Mouse (Mus musculus) heart, embryonic 15.5 days (tissue): ENCODE results near the gene Abcg5. TPM values are rescaled to one million over a fixed set of nuclear protein-coding genes. Genes with fewer than 3 reads are reported as not detected.

Experiments used
- ATAC-seq: fragments of 200-750 bp; cut with Nextera tagmentation; replicated peaks from 2 replicates; pipeline ENCODE4 v1.8.0; 2017; ENCODE audit warnings: low read depth, moderate TSS enrichment; ENCODE audit not compliant: insufficient number of reproducible peaks, insufficient read depth, low FRiP score
- H3K27ac ChIP-seq: fragments of 300-500 bp; sonication (generic); 2 replicates; pipeline ENCODE4 v1.5.1; 2015; ENCODE audit warnings: mild to moderate bottlenecking, inconsistent platforms
- H3K27me3 ChIP-seq: fragments of 300-500 bp; sonication (generic); 2 replicates; pipeline ENCODE4 v1.6.1; 2015; ENCODE audit warnings: inconsistent platforms
- H3K36me3 ChIP-seq: fragments of 300-500 bp; sonication (generic); 2 replicates; pipeline ENCODE4 v1.6.1; 2015; ENCODE audit warnings: mild to moderate bottlenecking, inconsistent platforms
- H3K4me1 ChIP-seq: fragments of 300-500 bp; sonication (generic); replicated peaks from 2 replicates; pipeline ENCODE4 v1.6.1; 2015; ENCODE audit warnings: inconsistent platforms
- H3K4me2 ChIP-seq: fragments of 300-500 bp; sonication (generic); 2 replicates; pipeline ENCODE4 v1.6.1; 2015; ENCODE audit warnings: inconsistent platforms, mild to moderate bottlenecking, moderate library complexity
- H3K4me3 ChIP-seq: fragments of 300-500 bp; sonication (generic); 2 replicates; pipeline ENCODE4 v1.5.1; 2015; ENCODE audit warnings: mild to moderate bottlenecking, inconsistent platforms
- H3K9ac ChIP-seq: fragments of 300-500 bp; sonication (generic); 2 replicates; pipeline ENCODE4 v1.6.1; 2015; ENCODE audit warnings: mild to moderate bottlenecking, inconsistent platforms
- H3K9me3 ChIP-seq: fragments of 300-500 bp; sonication (generic); replicated peaks from 2 replicates; pipeline ENCODE4 v1.6.1; 2016; ENCODE audit warnings: inconsistent platforms
- WGBS: fragments of 180-500 bp; shearing (Covaris S2); methylation state at CpG from one replicate; pipeline ENCODE4 v1.1.7; 2015; ENCODE audit warnings: mixed read lengths; 5-methylcytosine and 5-hydroxymethylcytosine counted together
- polyA plus RNA-seq: library from polyadenylated mRNA; unstranded; fragments of >200 nt; fragmentation: Nextera tagmentation; extraction: Ambion mirVana; gene quantifications from 2 replicates; pipeline ENCODE4 v1.2.1, GENCODE M21; 2015

Abcg5 gene
- polyA plus RNA-seq, 1 experiment from 2014 or later: not detected

DNA sequence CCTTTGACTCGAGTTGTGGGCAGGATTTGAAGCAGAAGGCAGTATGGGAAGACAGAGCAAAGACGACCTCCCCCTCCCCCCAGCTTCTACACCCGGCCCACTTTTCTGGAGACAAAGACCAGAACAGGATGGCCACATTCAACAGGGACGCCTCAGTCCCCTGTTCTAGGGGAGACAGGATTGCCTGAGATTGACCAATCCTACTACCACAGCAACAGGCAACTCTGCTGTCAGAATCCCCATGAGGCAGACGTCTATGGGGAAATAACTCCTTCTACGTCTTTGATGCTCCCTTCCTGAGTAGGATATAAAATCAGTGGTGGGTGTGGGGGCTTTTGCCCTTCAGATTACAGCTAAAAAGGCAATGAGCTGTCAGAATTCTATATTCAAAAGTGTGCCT lies 1.5 kb upstream of the Abcg5 start:
- Histone ChIP-seq H3K4me2 (no peak overlapping the region), H3K4me1 (no peaks in the 10 kb centered on the region), H3K27ac (no peak overlapping the region), H3K9me3 (no peaks in the 10 kb centered on the region), H3K4me3 (no peak overlapping the region), H3K27me3 (no peaks in the 10 kb centered on the region; the same call in 1 of the 2 replicates), H3K36me3 (no peaks in the 10 kb centered on the region), H3K9ac (no peak overlapping the region)
- ATAC-seq: no peak
- 38% methylated on average over 6 of the region's 6 CpGs for WGBS

- Histone ChIP-seq H3K9me3 (no peaks in the 10 kb centered on the region), H3K4me3 (no peak overlapping the region), H3K9ac (no peak overlapping the region), H3K27ac (no peak overlapping the region), H3K4me2 (no peak overlapping the region), H3K27me3 (no peaks in the 10 kb centered on the region), H3K4me1 (no peaks in the 10 kb centered on the region), H3K36me3 (no peaks in the 10 kb centered on the region)
- ATAC-seq: no peak
- 82% methylated on average over 3 of the region's 3 CpGs for WGBS
Observed at GRCm38 (mm10) chr17:84681670-84682069, 1.1 kb downstream of the Abcg5 start.

- no peak overlapping the region for H3K4me3 ChIP-seq
- WGBS: 85% methylated on average over 11 of the region's 11 CpGs
- no peaks in the 10 kb centered on the region for H3K36me3 ChIP-seq
- no peaks in the 10 kb centered on the region for H3K9me3 ChIP-seq
- H3K27me3 ChIP-seq: peaks cover 17% of the 10 kb centered on the region; the same call in 1 of the 2 replicates
- no peak overlapping the region for H3K4me2 ChIP-seq
- no peak for ATAC-seq
- no peak overlapping the region for H3K9ac ChIP-seq
- peaks cover 11% of the 10 kb centered on the region; the same call in 1 of the 2 replicates for H3K4me1 ChIP-seq
- no peak overlapping the region for H3K27ac ChIP-seq
Observed at GRCm38 (mm10) chr17:84677595-84677994, 5.2 kb downstream of the Abcg5 start.

DNA sequence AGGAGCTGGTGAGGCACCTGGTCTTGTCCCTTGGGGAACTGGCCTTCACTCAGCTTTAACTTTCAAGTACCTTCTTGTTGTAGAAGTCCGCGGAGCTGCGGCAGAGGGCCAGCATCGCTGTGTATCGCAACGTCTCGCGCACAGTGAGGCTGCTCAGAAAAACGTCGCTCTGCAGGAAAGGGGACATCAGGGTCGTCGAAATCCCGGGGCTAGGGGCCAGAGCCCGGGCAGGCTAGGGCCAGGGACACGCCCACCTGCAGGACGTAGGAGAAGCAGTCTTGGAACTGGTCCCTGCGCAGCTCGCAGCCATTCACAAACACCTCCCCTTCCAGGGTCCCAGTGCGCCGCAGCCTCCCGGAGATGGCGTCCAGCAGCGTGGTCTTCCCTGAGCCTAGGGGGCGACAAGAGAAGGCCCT lies 6.9 kb downstream of the Abcg5 start, which contains the start of gene Abcg8:
Gene Abcg8, plus strand, starts transcription at position 352 of the 416 bp plus-strand sequence.
- Histone ChIP-seq H3K9ac (0 out of 2 replicates have a peak within 1 kb of the TSS, but pooled peaks have one; percentile 22), H3K4me3 (peak within 1 kb of the TSS; percentile 40), H3K4me2 (peak within 1 kb of the TSS; percentile 69), H3K36me3 (no peaks in the 10 kb centered on the region), H3K27ac (no peak within 1 kb of the TSS), H3K4me1 (peaks cover 11% of the 10 kb centered on the region; the same call in 1 of the 2 replicates), H3K9me3 (no peaks in the 10 kb centered on the region), H3K27me3 (peaks cover 17% of the 10 kb centered on the region; the same call in 1 of the 2 replicates)
- ATAC-seq: peak; percentile 35; the same call in 1 of the 2 replicates
- WGBS: 3% methylated on average over 24 of the region's 24 CpGs

GRCm38 (mm10) chr17:84675204-84675603 lies 7.6 kb downstream of the Abcg5 start:
- Histone ChIP-seq H3K4me1 (peaks cover 11% of the 10 kb centered on the region; the same call in 1 of the 2 replicates), H3K9me3 (no peaks in the 10 kb centered on the region), H3K9ac (no peak overlapping the region), H3K4me3 (no peak overlapping the region), H3K27me3 (peaks cover 17% of the 10 kb centered on the region; the same call in 1 of the 2 replicates), H3K36me3 (no peaks in the 10 kb centered on the region), H3K27ac (no peak overlapping the region), H3K4me2 (no peak overlapping the region)
- no peak for ATAC-seq
- WGBS: 47% methylated on average over 4 of the region's 4 CpGs

- Histone ChIP-seq H3K4me3 (no peak overlapping the region), H3K9ac (no peak overlapping the region), H3K4me2 (no peak overlapping the region), H3K27ac (no peak overlapping the region), H3K27me3 (peaks cover 17% of the 10 kb centered on the region; the same call in 1 of the 2 replicates), H3K9me3 (no peaks in the 10 kb centered on the region), H3K36me3 (no peaks in the 10 kb centered on the region), H3K4me1 (peaks cover 11% of the 10 kb centered on the region; the same call in 1 of the 2 replicates)
- no peak for ATAC-seq
- WGBS: 48% methylated on average over 7 of the region's 7 CpGs
Observed at GRCm38 (mm10) chr17:84674048-84674447, 8.8 kb downstream of the Abcg5 start.

DNA sequence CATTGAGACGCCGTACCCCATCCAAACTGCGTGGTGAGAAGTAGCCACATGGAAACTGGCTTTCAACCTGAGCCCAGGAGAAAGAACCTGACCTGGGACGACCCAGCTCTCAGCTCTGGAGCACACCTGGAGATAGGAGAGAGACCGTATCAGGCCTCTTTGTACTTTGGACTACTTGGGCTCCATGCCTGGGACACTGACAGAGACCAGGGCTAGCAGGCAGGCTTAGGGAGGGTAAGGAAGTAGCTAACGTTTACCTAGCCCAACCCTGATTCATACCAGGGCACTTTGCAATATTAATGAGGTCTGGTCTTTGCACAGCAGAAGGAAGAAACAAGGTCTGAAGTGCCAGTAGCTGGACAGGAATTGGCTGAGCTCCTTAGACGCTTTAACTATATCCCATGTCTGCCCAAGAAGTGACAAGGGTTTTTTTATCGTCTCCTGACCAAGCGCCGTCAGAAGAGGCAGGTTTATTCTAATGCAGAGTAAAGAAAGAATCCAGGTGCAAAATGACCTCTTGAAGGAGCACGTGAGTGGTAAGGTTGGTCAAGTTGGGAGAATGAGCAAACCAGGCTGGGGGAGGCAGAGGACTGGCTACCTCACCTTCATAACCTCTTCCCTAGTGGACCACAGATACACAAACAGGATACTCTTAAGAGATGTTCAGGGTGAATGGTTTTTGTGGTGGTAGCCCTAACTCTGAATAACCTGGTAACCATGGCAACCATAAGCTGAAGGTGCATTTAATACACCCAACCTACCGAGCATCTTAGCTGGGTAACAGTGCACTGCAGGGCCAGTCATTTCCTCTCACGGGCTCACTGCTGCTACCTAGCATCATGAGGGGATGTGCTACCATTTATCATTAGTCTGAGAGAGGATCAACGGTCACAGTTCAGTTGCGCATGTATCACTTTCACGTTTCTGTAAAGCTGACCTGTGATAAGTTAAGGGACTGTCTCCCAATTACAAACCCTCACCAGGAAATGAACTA lies 10.1 kb downstream of the Abcg5 start:
- no peak for ATAC-seq
- Histone ChIP-seq H3K4me2 (no peak overlapping the region), H3K4me3 (no peak overlapping the region), H3K27ac (no peak overlapping the region), H3K9me3 (no peaks in the 10 kb centered on the region), H3K36me3 (no peaks in the 10 kb centered on the region), H3K4me1 (peaks cover 11% of the 10 kb centered on the region; the same call in 1 of the 2 replicates), H3K27me3 (peaks cover 17% of the 10 kb centered on the region; the same call in 1 of the 2 replicates), H3K9ac (no peak overlapping the region)
- WGBS: 68% methylated on average over 16 of the region's 16 CpGs

GRCm38 (mm10) chr17:84667848-84668247 lies 15.0 kb downstream of the Abcg5 start:
- H3K4me3 ChIP-seq: no peak overlapping the region
- no peaks in the 10 kb centered on the region for H3K27me3 ChIP-seq
- no peak overlapping the region for H3K27ac ChIP-seq
- H3K36me3 ChIP-seq: no peaks in the 10 kb centered on the region
- no peak for ATAC-seq
- H3K9ac ChIP-seq: no peak overlapping the region
- no peak overlapping the region for H3K4me2 ChIP-seq
- no peaks in the 10 kb centered on the region for H3K9me3 ChIP-seq
- 81% methylated on average over 3 of the region's 3 CpGs for WGBS
- peaks cover 3% of the 10 kb centered on the region for H3K4me1 ChIP-seq

- H3K9me3 ChIP-seq: no peaks in the 10 kb centered on the region
- H3K27ac ChIP-seq: no peak overlapping the region
- WGBS: 33% methylated on average over 9 of the region's 9 CpGs
- no peaks in the 10 kb centered on the region for H3K36me3 ChIP-seq
- no peak overlapping the region for H3K4me3 ChIP-seq
- H3K4me1 ChIP-seq: peaks cover 3% of the 10 kb centered on the region
- no peak overlapping the region for H3K4me2 ChIP-seq
- no peak for ATAC-seq
- no peaks in the 10 kb centered on the region for H3K27me3 ChIP-seq
- H3K9ac ChIP-seq: no peak overlapping the region
Observed at GRCm38 (mm10) chr17:84665691-84666090, 17.1 kb downstream of the Abcg5 start.

DNA sequence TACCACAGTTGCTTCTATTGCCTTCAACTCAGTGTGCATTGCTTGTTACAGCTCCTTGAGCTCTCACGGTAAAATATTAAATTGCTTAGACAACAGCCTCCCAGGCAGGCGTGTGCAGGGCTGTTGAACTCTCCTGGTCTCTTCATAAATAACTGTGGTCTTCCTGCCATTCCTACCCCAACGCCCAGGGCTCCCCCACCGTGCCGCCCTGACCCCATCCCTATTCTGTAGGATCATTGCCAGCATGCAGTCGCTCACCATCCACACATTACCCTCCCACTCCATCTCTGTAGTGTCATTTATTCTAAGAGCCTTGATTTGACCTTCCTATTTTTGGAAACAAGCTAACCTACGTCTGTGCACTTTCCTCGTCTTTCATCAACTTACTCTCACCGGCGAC lies 17.8 kb downstream of the Abcg5 start:
- Histone ChIP-seq H3K4me3 (no peak overlapping the region), H3K36me3 (no peaks in the 10 kb centered on the region), H3K4me1 (peaks cover 3% of the 10 kb centered on the region), H3K27ac (no peak overlapping the region), H3K27me3 (no peaks in the 10 kb centered on the region), H3K9me3 (no peaks in the 10 kb centered on the region), H3K9ac (no peak overlapping the region), H3K4me2 (no peak overlapping the region)
- 36% methylated on average over 10 of the region's 10 CpGs for WGBS
- no peak for ATAC-seq

DNA sequence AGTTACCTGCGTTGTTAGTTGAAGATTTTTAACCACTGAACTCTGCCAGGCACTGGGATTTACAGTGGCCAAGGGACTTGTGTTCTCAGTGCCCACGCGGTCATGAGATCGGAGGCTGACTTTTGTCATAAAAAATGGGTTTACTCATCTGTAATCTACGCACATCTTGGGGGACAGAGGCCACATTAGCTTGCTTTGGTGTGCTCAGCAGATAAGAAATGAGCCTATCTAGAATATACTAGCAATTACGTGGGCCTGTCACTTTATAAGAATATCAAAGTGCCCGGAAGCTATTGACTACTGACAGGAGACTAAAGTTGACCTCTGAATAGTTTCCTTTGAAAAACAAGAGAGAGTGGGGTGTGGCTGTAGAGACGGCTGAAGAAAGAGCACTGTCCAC lies 23.9 kb downstream of the Abcg5 start:
- no peaks in the 10 kb centered on the region for H3K27me3 ChIP-seq
- H3K4me2 ChIP-seq: no peak overlapping the region
- no peak overlapping the region for H3K27ac ChIP-seq
- no peak for ATAC-seq
- H3K9me3 ChIP-seq: no peaks in the 10 kb centered on the region
- no peaks in the 10 kb centered on the region for H3K4me1 ChIP-seq
- no peaks in the 10 kb centered on the region for H3K36me3 ChIP-seq
- 71% methylated on average over 8 of the region's 8 CpGs for WGBS
- H3K9ac ChIP-seq: no peak overlapping the region
- H3K4me3 ChIP-seq: no peak overlapping the region
